Mouse (Mus musculus) cerebellum, postnatal 14 days (tissue): Measurements from ENCODE around the gene Fdps.
"Not testable (repeated sequence)": the region's sequence is repeated elsewhere in the genome, so short reads cannot be mapped to it uniquely, and the experiment has no call there.

ENCODE experiments used
- DNase-seq, 2 experiments: peaks; one replicate each; pipeline ENCODE4 v3.0.0; 2021; ENCODE audit warnings: mixed read lengths in 2 of 2

Fdps gene

DNA sequence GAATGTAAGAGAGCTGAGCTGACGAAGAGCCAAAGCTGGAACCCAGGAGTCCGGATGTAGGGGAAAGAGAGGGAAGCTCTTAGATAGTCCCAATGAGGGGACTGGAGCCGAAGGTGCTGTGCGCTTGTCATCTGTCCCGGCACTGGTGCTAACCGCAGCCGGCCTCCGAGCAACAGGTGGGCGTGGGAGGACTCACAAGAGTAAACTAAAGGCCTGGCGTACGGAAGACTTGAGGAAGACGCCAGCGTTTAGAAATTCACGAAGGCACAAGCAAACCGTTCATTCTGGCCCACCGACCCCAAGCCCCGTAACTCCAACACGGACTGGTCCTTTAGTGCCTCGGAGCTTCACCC, 324 bp downstream of the Fdps start:
- DNase-seq, result peak in 1 of 2 experiments; percentile 67

DNA sequence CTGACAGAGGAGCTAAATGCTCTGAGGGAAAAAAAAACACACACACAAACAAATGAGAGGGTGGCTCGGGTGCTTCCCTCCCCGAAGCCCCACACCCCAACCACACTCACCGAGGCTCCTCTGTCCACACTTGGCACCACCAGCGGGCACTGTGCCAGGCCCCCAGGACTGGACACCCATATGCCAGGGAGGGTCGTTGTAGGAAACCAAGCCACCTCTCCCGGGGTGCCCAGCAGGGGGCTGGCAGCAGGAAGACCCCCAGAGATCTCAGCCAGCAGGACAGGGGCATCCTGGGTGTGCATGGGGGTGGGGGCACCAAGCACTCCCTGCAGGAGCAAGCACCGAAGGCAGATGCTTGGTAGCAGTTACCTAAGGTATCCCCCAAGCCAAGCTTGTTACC, 948 bp downstream of the Fdps start, which contains the start of gene Gm43738:
Gm43738 (minus strand) TSS at position 289 of the 400 bp plus-strand sequence.
- DNase-seq, result peak; percentile 54 to 67

DNA sequence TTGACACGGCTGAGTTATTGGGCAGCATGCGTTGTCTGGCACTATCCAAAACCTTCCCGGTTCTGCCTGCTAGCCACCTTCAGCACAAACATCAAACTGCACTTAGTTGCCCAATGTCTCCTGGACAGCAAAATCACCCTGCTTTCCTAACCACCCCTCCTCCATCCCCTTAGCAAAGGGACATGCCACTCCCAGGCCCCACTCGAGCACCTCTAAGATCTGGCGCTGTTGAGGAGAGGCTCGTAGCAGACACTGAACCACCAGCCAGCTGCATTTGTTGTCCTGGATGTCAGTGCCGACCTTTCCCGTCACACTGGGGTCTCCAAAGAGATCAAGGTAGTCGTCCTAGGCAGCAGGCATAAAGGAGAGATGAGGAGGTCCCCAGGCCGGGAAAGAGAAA, 7.7 kb downstream of the Fdps start:
- no peak for DNase-seq

DNA sequence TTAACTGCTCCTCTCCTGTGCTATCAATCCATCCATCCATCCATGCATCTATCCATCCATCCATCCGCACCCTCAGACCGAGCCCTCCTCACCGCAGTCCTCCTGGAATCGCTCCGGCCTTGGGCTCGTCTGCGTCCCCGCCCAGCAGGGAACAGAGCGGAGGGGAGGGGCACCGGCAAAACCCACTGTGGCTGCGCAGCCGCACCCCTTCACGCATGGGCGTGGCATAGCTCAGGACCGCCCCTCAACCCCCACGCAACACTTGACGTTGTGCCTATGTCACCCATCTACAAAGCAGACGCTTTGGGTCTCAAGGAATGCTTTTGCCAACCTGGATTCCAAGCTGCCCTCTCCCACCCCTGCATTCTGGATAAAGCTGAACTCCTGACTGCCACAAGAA, 8.6 kb downstream of the Fdps start, which contains the start of gene Rusc1:
Rusc1 (minus strand) TSS at position 137 of the 400 bp plus-strand sequence.
- DNase-seq, result peak; percentile 97 to 98

GRCm38 (mm10) chr3:89092509-89093090, 9.2 kb downstream of the Fdps start:
- no peak for DNase-seq

GRCm38 (mm10) chr3:89091811-89092508, 9.8 kb downstream of the Fdps start:
- DNase-seq, result peak; percentile 48 to 50

DNA sequence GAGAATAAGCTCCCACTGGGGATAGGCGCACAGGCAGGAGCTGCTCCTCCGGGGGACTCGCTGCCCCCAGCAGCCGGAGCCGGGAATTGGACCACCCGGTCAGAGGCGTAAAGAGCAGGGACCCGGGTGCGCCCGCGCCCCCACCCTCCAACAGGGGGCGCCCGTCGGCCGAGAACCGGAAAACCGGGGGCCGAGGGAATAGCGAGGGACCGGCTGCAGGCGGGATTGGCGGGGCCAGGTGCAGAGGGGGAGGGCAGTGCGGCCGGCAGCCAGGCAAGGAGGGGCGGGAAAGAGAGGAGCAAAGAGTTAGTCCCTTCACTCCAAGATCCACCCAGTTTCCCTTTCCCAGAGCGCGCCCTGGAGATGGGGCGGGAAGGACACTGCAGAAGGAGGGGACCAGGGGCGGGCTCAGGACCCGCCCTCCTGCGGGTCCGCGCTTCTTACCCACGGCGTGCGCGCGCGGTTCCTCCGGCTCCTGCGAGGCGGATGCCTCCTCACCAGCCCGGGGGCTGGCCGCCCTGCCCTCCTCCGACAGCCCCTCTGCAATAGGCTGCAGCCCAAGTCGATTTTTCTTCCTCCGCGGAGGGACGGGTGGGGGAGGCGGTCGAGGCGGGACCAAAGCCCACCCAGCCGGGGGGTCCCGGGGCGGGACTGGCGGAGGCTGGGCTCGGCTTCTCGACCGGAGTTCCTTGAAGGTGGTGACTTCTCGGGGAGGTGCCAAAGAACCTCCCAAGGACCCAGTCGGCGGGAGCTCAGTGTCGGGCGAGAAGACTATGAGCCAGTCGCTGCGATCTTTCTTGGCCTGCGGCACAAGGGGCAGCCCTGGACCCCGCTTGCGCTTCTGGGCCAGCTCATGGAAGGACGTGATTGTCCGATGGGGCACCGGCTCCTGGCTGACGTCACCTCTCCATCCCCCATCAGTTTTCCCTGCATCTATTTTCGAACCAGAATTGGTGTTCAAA, 10.8 kb downstream of the Fdps start:
- DNase-seq, result peak; percentile 90 to 91

DNA sequence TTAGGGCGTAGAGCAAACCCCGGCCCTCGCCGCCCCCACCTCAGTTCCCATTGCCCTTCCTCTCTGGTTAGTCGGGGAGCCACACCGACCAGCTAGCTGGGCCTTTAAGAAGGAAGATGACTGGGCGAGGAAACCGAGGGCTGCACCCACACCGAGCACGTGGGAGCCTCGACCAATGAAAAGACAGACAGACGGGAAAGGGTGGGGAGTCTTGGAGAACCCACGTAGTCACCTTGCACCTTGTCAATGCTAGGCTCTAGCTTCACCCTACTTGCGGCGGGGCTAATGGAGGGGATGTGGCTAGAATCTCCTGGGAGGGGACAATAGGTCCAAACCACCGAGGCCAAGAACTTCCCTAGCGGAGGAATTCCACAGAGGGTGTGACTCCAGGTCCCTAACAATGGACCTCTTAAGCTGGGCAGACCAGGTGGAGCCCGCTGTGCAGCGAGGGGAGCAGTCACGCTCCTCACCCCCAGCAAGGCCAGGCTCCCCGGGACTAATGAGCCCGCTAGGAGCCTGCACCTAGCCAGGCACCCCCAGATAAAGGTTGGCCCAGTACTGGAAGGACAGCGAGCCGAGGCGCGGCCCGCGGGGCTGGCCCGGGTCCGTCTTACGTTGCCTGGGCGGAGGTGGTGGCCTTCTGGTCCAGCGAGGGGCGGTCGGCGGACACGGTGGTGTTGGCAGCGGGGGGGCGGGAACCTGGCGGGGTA, 11.7 kb downstream of the Fdps start:
- peak; percentile 86 for DNase-seq

DNA sequence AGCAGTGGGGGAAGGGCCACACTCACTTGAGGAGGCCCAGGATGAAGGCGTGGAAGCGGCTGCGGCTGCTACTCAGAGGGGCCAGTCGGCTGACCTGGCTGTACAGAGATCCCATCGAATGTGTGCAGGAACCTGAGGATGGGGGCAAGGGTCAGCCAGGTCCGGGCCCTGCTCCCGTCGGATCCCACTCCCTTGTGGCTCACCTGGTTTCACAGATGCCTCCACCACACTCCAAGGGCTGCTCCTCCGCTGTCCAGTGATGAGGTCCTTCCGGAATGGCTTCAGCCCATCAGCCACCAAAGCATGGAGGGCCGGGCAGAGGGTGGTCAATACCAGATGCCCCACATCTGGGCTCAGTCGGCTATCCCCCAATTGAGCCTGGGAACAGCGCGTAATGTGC, 12.8 kb downstream of the Fdps start:
- no peak for DNase-seq

- DNase-seq, result peak; percentile 85 to 97
Observed at GRCm38 (mm10) chr3:89087338-89088110, 14.2 kb downstream of the Fdps start.

GRCm38 (mm10) chr3:89084654-89085190, 17.0 kb downstream of the Fdps start:
- no peak for DNase-seq

- no peak for DNase-seq
Observed at GRCm38 (mm10) chr3:89084133-89084532, 17.6 kb downstream of the Fdps start.

GRCm38 (mm10) chr3:89082287-89082686, 19.5 kb downstream of the Fdps start:
- not testable (repeated sequence) for DNase-seq

DNA sequence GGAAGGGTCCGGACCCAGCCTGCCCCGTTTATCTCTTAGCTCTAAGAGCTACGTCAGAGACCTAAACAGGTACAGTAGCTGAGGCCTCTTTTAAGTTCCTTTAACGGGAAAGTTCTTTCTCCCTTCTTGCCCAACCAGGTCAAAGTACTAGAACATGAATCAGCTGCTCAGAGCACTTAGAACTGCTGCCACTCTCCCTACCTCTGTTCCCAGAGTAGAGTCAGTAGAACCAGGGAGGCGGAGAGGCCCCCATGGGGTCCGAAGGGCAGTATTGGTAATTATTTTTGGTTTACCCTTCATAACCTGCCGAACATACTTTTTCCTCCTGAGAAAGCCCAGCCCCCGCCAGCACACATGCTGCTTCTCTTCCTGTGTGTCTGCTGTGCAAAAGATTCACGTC, 24.4 kb downstream of the Fdps start:
- DNase-seq, result no peak

DNA sequence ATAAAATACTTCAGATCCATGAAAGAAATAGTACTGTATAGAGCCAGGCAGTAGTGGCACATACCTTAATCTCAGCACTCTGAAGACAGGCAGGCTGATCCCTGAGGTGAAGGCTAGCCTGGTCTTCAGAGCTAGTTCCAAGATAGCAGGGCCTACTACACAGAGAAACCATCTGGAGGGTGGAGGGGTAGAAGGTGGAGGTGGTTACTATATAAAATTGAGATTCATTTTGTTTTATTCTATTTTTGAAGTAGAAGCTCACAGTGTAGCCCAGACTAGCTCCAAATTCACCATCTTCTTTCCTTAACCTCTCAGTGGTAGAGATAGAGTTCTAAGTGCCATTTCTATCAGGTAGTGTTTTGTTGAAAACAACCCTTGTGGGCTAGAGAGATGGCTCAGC, 34.5 kb downstream of the Fdps start:
- no peak for DNase-seq

GRCm38 (mm10) chr3:89061696-89062095, 40.1 kb downstream of the Fdps start:
- DNase-seq, result no peak

DNA sequence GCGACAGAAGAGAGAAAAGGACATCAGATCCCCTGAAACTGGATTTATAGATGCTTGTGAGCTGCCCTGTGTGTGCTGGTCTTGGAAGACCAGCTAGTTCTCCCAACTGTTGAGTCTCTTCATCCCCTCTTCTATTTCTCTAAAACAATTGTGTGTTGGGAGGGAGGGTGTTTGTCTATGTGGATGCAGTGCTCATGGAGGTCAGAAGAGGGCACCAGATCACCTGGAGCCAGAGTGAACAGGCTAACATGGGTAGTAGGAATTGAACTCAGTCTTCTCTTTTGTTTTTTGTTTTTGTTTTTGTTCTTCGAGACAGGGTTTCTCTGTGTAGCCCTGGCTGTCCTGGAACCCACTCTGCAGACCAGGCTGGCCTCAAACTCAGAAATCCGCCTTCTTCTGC, 43.0 kb downstream of the Fdps start:
- peak; percentile 48 to 58 for DNase-seq

DNA sequence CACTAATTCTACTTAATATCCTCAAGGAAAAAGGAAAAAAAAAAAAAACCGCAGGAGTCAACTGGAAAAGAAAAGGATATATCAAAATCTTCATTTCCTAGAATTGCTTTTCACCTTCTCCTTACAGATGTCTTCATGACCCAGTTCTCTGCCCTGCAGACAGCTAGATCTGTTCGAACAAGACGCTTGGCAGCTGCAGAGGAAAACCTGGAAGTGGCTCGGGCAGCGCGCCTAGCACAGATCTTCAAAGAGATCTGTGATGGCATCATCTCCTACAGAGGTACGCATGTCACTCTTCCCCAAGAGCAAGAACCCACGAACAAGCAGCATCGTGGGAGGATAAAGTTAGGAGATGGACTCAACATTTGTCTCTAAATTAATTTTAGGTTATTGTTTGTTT, 43.4 kb downstream of the Fdps start:
- DNase-seq, result no peak
